Mouse (Mus musculus) gastrocnemius, postnatal 4 days (tissue): ENCODE measurements around the gene Ctps. TPM values are rescaled to one million over a fixed set of nuclear protein-coding genes. Genes with fewer than 3 reads are reported as not detected.

ENCODE experiments used
- DNase-seq, 2 experiments: peaks; one replicate each; pipeline ENCODE4 v3.0.0; 2021 to 2022; ENCODE audit warnings: low spot score in 2 of 2, mixed read lengths in 2 of 2
- total RNA-seq, 2 experiments: library from RNA; stranded (reverse); gene quantifications; 2 replicates each; pipeline ENCODE4 v1.2.3; 2021

Ctps gene
- total RNA-seq, 2 experiments from 2014 or later: 33.4 to 35.3 TPM

DNA sequence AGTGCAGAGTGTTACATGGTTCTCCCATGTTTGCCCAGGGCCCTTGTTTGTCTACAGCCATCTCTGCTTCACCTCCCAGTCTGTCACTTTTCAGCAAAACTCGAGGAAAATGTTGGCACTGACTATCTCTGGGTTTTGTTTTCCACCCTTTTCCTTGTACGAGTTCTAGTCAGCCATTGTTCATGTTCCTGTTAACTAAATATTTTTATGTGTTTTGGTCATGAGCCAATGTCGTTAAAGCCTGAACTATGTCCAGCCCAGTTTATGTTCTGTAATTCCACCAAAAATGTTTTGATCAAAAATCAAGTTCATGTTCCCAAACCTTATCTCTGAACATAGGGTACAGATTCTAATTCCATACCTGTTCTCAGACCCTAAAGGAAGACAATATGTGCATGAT lies 1.6 kb upstream of the Ctps start:
- no peak for DNase-seq

DNA sequence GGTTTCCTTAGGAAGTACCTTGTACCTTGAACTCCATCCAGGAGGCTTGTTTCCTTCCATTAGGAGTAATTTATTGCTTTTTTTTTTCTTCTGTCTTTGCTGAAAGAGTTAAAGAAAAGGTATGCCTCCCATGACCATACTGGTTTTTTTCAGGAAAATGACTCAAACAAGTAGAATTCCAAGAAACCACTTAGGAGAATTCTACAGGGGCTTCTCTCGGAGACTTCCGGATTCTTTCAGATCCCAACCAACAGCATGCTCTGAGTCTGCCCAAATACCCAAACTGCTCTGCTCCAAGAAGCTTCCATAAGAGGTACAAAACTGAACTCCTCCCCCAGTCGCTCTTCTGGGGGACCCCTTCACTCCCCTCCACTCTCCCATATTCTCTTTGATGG lies 991 bp upstream of the Ctps start:
- no peak for DNase-seq

DNA sequence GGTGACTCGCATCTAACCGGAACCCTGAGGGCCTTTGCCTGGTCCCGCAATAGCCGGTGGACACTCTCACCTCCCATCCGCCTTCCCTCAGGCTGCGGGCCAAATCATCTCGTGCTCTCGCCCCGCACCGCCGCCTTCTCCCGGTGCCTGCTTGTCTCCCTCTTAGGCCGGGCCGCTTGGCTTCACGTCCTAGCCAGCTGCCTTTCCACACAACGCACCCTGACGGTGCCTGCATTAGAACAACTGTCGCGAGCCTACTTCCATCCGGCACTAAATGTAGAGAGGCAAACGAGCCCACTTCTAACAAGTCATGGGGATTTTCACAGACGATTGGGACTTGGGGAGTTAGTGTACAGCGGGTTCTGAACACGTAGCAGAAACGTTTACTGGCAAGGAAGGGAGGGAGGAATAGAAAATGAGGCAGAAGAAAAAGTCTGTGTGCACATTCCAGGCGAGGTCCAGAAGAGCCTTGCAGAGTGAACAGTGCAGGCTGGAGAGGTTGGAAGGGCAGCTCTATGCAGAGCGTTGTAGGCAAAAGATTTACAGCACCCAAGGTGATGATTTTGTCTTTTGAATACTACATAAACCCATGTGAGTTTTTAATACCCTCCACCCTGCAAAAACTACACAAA lies 478 bp upstream of the Ctps start:
- DNase-seq: no peak

DNA sequence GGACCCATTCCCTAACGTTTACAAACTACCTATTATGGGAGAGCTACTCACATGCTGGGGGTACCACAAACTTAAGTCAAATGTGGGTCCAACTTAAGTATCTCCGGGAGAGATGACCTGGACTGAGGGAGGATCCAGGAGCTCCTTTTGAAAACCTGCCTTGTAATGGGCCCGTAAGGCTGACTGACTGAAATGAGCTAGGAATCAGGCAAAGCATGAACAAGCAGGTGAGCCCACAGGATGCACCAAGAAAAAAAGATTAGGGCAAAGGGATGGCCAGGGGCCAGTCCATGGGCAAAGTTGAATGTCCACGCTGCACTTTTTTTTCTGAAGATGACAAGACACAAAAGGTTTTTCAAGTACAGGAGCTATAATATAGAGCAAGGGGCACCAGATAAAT lies 1.1 kb downstream of the Ctps start:
- DNase-seq: no peak

DNA sequence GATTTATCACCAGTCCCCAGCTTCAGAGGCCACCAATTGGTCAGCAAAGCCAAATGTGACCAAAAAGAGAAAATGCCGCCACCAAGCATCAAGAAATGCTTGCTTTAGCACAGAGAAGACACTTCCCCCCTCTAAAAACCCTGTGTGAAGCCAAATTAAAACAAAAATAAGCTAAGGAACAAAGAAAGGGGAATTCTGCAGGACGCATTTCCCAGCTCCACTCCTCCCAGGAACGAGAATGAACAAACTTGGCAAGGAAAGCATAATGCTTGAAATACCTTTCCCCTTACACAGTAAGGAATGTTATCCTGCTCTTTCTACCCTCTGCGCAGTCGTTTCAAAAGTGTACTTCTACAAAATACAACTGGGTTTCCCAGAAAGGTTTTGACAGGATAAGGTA lies 2.1 kb downstream of the Ctps start:
- no peak for DNase-seq

DNA sequence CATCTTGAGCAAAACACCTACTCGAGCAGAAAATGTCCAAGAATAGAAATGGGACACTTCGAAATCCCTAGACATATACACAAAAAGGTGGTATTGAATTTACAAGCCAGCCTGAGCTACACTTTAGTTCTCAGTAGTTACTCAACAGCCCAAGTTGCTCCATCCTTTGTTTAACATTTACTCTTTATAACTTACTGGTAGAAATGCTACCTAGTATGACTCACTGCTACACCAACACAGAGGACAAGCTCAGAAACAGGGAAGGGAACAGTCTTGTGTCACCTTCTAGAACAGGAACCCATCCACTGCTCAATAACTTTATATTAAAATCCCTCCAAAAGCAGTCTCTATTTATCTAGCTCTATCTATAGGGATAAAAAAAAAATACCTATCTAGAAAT lies 4.3 kb downstream of the Ctps start:
- no peak for DNase-seq

DNA sequence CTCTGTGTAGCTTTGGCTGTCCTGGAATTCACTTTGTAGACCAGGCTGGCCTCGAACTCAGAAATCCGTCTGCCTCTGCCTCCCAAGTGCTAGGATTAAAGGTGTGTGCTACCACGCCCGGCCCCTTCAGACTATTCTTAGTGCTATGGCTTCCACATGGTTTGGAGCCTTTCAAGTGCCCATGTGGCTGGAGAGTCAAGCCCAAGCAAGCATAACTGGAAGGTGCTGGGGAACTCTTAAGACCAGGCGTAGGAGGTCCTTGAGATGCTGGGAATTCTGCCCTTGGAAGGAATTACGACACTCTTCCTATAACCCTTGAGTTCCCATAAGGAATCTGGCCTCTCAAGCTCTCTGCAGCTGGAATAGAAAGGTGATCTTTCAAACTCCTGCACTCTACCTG lies 13.5 kb downstream of the Ctps start:
- no peak for DNase-seq

DNA sequence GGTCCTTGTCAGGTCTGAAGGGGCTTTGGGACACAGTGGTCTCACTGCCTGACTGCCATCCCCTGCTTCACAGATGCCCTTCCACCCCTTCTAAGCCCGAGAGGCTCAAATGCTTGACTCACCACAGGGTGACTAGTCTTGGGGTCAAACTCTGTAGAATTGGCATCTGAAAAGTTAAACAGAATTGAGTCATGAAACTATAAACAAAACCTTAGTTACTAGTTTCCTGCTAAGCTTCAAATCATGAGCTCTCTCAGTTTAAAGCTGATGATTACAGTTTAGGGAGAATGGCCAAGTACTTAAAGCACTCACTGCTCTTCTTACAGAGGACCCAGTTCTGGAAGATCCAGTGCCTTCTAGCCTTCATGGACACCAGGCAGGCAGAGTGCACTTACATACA lies 25.2 kb downstream of the Ctps start:
- DNase-seq: no peak

DNA sequence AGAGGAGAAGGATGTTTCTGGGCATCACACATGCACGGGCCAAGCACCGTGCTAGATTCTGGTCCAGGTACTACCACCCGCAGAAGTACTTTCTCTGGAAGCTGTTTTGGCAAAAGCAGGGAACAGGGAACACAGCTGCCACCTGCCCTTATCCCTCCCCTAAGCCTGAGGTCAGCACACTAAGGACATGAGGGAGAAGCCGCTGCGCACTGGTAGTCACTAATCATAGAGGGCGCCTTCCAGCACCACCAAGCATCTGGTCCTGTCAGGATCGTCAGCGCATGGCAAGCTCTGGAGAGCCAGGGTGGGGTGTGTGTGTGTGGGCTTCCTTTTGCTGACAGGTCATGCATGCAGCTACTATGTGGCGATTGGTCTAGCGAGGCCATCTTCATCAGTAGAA lies 31.4 kb downstream of the Ctps start:
- DNase-seq: no peak

DNA sequence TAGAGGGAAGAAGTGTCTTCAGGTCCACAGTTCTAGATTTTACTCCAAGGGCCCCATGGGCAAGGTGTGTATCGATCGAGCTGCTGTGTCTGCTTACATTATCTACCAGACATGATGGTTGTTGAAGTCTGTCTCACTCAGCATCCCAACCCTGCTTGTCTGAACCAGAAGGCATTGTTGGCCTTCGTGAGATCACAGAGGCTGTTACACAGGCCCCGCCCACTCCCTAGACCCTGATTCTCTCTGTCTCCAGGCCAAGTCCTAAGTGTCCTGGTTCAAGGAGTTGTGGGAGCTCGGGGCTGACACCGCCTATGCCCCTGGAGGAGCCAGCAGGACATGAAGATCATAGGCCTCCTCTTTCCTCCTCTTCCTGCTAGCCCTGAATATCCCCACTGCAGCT lies 38.1 kb downstream of the Ctps start, which contains the start of gene Slfnl1:
Slfnl1 (plus strand) TSS at position 246 of the 400 bp plus-strand sequence.
- DNase-seq: no peak

DNA sequence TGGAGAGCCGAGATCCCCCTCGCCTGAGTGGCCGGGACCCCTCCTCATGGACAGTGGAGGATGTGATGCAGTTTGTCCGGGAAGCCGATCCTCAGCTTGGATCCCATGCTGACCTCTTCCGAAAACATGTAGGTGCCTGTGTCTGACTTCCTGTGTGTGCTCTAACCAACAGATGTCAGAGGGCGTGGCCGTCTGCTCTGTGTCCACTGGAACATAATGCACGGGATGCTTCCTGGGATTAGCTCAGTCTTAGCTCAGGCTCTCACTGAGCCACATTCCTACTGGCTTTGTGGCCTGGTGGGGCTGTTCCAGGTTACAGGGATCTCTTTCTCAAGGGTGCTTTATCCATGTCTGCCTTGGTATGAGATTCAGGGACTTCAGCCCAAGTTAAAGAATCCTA lies 41.9 kb downstream of the Ctps start:
- DNase-seq: no peak

DNA sequence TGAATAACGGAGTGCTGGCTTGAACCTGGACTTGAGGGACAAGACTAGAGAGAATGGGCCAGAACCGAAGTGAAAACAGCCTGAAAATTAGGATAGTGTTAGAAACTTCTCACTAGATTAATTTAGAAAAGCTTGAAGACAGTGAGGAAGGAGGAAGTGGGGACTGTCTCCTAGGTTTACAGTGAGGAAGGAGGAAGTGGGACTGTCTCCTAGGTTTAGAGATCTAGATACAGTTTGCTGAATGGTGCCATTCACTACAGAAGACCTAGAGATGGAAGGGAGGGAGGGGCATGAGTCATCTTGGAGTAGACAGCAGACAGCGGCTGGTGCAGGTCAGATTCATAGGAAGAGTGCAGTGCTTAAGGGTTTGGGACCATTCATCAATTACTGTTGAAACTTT lies 47.0 kb downstream of the Ctps start:
- no peak for DNase-seq

DNA sequence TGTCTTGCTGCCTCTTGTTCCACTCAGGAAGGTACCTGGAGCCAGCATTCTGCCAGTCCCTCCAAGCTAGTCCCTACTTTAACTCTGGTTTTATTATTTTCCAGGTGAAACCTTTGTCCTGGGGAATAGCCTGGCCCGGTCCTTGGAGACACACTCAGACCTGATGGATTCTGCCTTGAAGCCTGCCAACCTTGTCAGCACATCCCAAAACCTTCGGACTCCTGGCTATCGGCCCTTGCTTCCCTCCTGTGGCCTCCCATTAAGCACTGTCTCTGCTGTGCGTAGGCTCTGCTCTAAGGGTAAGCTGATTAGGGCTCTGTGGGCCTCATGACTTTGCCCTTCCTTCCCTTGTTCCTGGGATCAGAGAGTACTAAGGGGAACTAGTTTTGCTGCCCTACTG lies 47.7 kb downstream of the Ctps start:
- no peak for DNase-seq

DNA sequence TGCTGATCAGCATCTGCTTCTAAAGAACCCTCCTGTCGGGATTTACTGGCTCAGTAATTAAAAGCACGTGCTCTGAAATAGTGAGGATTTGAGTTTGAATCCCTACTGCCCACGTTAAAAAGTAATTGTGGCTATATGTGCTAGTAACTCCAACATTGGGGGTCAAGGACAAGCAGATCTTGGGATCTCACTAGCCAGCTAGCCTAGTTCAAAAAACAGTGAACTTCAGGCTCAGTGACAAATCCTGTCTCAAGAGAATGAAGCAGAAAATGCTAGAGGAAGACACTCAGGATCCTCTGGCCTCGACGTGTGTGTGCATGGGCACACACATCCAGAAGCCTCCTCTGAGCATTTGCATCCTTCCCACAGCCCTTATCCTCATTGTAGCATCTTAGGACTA lies 48.3 kb downstream of the Ctps start:
- no peak for DNase-seq

DNA sequence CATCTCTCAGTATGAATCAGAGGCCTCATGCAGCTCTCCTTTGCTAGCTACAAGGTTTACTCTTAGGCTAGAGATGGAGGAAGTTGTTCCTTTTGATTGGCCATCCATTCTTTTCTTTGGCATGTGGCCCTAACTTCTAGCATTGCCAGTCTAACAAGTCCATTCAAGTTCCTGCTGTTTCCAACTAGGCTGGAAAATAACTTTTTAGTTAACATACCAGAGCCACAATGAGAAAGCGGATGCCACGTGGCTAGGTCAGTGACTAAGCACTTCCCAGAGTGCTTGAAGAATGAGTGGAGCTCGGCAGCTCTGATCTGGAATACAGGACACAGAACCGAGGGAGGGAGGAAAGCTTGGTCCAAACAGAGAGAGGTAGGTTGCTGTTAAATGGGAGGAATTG lies 52.7 kb downstream of the Ctps start:
- DNase-seq: no peak

DNA sequence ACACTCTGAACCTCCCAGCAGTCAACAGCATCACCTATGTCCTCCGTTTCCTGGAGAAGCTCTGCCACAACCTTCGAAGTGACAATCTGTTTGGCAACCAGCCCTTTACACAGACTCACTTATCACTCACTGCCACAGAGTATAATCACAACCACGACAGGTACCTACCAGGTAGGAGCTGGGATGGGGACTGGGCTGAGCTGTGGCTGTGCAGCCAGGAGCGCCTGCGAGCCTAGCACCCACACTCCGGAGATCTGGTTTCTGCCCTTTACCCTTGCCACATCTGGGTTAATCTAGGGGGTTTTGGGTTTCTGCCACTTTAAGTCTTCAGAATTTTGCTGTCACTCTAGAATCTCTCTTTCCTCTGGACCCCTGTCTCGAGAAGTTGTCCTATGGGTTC lies 53.2 kb downstream of the Ctps start:
- no peak for DNase-seq

DNA sequence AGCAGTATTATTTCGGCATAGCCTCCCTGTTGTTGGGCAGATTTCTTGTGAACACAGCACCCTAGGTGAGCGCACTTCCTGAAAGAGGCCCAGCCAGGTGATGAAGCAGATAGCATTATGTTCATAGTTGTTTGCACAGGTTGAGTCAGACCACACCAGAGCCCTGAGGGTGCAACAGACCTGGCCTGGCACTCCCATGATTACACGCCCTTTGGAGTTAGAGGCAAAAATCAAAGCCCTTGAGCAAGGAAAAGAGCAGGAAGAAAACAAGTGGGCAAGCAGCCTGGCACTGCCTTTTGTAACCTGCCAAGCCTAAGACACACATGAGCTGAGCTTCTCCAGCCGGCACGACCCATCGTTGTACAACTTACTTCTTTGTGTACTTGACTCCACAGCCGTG lies 53.6 kb downstream of the Ctps start:
- DNase-seq: no peak

DNA sequence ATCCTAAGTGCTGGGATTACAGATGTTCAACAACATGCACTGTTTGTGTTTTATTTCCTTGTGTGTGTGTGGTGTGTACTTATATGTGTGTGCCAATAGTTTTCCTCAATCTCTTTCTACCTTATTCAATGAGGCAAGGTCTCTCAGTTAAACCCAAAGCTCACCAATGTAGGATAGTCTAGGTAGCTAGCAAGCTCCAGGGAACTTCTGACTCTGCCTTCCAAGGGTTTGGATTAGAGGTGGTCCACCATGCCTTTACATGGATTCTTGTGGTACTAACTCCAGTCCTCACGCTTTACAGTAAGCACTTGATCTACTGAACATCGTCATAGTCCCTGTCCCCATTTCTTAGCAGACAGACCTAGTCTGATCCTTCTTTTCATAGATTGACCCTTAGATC lies 55.7 kb downstream of the Ctps start:
- no peak for DNase-seq

DNA sequence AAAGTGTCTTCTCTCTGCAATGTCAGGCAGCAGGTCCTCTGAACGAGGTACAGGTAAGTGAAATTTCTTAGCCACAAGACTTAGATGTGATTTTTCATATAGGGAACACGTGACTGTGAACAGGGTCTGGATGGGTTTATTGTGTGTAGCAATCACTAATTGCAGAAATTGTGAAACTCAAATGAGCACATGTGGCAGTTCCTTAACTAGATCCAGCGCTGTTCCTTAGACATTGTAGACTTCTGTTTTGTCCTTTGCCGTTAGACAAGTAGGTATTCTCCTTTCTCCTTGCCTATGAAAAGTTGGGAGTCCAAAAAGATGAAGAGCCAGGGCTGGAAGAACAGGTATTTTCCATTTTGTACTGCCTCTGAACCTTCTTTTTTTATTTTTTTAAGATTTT lies 58.9 kb downstream of the Ctps start:
- DNase-seq: no peak

DNA sequence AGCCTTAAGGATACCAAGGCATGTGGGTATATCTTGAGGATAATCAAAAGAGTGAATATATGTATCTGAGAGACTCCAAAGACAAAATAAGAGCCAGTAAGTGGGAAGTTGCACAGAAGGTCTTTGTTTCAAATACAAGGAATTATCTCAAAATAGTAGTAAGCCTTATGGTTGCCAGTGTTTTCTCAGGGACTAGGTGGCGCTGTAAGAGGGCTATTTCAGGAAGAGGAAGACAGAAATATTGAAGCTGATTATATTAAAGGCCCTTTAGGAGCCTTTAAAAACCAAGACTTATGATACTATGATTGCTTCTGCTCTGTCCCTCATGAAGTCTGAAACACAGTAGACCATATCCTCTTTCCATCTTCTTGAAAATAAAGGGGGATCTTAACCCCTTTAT lies 63.1 kb downstream of the Ctps start:
- DNase-seq: no peak
